Mouse (Mus musculus) testis, postnatal 14 days (tissue): ENCODE measurements at regions not wholly inside any gene's neighbourhood (a gene's known extent, or its start where the extent isn't known, plus 50 kb on each side); places are given as distances from the start of the nearest gene placed in this dataset.
A peak's percentile ranks its signal among the peaks of the same experiment; 100 is the strongest.

Source experiments
- DNase-seq: peaks from one replicate; pipeline ENCODE4 v3.0.0; 2021; ENCODE audit warnings: low spot score

GRCm38 (mm10) chr11:71513067-71513350 is 236.7 kb upstream of the Wscd1 start:
- DNase-seq: no peak

GRCm38 (mm10) chr11:71515264-71515663 is 234.5 kb upstream of the Wscd1 start:
- DNase-seq: no peak

- DNase-seq: no peak
Measured at GRCm38 (mm10) chr11:71517377-71517776, 232.3 kb upstream of the Wscd1 start.

DNA sequence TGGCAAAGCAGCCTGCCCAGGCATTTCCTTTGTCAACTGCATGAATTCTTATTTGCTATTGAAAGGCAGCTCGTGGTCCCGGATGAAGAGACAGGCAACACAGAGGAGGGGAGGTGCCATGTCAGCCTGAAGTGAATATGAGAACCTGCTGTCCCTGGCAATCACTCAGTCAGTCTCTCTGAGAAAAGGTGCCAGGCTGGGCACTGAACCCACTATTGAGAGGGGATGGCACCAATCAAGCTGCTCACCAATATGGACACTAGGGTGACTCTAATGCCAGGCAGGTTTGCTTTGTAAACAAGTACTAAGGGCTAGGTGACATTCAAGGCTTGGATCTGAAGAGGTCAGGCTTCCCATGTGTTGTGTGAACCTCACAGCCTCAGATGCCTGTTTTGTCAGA is 222.0 kb upstream of the Wscd1 start:
- no peak for DNase-seq

GRCm38 (mm10) chr11:71528588-71528987 is 221.1 kb upstream of the Wscd1 start:
- no peak for DNase-seq

GRCm38 (mm10) chr11:71541178-71541845 is 208.4 kb upstream of the Wscd1 start:
- DNase-seq: no peak

DNA sequence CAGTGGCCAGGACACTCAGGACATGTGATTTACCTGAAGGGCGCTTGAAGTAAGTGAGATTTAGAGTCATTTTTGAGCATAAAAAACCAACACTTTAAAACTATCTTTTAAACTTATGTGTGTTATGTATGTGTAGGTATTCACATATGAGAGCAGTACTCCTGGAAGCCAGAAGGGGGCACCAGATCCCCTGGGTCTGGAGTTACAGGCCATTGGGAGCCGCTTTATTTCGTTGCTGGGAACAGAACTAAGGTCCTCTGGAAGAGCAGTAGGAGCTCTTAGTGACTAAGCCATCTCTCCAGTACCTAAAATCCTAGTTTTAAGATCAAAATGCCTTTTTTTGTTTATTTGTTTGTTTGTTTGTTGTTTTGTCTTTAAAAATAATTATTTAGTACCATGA is 192.3 kb upstream of the Wscd1 start:
- DNase-seq: peak; percentile 9

- no peak for DNase-seq
Measured at GRCm38 (mm10) chr11:71564831-71565230, 184.9 kb upstream of the Wscd1 start.

DNA sequence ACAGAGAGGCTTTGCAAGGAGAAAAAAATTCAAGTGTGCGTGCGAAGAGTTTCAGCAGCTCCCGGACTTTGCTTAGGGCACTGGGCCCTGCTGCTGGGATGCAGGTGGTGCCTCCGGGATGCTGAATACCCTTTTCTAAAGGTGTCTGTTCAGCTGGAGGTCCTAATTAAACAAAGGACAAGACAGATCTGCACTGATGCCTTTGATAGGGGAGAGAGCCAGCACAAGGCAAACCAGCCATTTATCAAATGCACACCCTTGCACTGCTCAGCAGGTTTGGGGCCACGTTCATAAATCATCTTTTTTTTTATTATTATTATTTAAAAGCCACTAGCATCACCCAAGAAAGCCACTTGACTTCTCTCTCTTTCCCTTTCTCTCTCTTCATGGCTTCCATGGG is 172.9 kb upstream of the Wscd1 start:
- no peak for DNase-seq

DNA sequence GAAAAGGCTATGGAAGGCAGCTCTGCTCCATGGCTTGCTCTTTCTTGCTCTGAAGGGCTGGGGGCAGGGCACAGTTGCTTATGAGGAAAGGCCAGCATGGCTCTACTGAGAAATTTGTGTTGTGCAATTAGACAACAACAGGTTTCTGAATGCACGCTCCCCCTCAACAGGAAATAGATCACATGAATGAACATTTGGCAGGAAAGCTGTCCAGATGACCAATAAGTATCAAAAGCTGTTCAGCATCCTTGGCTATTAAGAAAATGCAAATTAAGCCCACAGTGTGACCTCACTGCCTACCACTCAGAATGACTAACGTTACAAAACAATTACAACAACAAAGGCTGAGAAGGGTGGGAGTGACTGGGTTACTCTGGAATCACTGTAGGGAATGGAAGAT is 167.9 kb upstream of the Wscd1 start:
- no peak for DNase-seq

DNA sequence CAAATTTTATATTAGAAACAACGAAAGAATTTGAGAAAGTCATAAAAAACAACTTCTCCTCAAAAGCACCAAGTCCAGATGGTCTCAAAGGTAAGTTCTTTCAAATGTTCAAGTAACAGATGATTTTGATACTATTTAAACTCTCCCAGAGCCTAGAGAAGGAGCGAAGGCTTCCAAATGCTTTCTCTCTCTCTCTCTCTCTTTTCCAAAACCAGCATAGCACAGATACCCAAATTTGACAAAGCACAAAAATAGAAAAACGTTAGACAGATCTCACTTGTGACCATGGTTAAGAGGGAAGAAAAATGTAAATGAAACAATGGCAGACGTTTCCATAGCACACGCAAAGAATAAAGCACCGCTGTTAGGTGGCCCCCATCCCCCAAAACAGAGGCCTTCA is 158.7 kb upstream of the Wscd1 start:
- DNase-seq: no peak

DNA sequence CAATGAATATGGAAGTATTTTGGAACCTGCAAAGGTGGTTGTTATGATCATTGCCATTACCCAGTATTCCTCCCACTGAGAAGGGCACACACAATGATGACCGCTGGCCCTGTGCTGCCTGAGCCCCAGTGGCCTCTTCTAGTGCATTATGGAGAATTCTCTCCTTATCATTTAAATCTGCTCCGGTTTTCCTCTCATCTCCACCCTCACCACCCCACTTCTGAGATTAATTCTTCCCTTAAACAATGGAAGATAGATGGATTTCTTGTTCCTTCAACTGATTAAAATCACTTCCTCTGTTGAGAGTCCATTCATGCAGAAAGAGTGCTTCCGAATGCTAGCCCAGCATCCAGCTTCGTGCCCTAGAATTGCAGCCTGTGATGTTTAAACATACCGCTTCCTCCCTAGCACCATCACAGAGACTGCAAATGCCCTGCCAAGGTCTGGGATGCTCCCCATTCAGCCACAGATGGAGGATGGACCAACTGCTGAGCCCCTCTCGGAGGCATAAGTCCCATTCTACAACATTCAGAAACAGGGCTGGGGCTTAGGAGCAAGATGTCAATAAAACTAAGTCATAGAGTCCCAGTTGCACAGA is 155.4 kb upstream of the Wscd1 start:
- no peak for DNase-seq

DNA sequence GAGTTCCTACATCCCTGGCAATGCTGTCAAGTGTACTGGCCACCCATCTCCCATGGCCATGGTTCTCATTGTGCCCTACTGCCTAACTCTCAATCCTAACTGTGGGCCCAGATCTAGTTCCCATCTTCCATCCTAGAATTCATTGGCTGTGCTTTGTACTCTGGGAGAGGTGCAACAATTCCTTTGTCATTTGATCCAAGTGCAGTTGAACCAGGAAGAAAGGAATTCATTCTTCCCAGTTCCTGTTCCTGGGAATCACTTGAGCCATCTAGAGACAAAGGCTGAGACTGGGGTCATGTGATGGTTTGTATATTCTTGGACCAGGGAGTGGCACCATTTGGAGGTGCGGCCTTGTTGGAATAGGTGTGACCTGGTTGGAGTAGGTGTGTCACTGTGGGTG is 152.0 kb upstream of the Wscd1 start:
- DNase-seq: no peak

- DNase-seq: no peak
Measured at GRCm38 (mm10) chr11:71610782-71611181, 138.9 kb upstream of the Wscd1 start.

- DNase-seq: no peak
Measured at GRCm38 (mm10) chr11:71615526-71615925, 134.2 kb upstream of the Wscd1 start.

- DNase-seq: no peak
Measured at GRCm38 (mm10) chr11:71625501-71626191, 124.1 kb upstream of the Wscd1 start.

GRCm38 (mm10) chr11:71636111-71636510 is 113.6 kb upstream of the Wscd1 start:
- no peak for DNase-seq

GRCm38 (mm10) chr11:71636785-71637184 is 112.9 kb upstream of the Wscd1 start:
- DNase-seq: no peak

DNA sequence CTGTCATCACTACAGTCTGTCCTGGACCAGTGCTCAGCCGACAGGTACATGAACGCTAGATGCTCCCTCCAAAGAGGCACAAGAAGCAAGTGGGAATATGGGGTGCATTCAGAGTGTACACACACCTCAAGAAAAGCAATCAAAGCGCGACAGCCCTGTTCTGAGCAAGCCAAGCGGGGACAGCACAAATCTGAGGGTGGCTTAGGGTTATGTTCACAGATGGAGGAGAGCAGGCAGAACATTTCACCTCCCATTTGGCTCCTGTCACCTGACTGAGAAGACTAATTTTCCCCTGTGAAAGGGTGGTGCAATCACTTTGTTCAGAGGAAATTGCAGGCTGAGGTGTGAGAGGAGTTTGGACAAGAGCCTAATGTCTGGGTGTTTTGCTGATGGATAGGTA is 106.8 kb upstream of the Wscd1 start:
- DNase-seq: no peak

- no peak for DNase-seq
Measured at GRCm38 (mm10) chr11:71651756-71652380, 97.9 kb upstream of the Wscd1 start.

GRCm38 (mm10) chr11:71652381-71652775 is 97.3 kb upstream of the Wscd1 start:
- no peak for DNase-seq

DNA sequence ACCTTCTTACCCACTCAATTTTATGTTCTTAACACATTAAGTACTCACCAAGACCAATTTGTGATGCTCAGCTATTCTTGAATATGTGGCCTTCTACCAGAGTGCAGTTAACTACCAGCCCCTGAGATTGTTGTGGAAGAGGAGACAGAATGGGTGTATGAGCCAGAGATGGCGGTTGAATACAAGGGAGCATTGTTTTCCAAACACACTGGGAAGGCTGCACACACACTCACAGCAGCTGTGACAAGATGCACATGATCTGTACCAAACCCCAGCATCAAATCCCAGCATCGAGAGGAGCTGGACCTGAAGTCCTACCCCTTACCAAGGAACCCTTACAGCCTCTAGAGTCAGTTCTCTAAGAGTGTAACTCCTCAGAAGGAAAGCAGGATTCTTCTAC is 91.4 kb upstream of the Wscd1 start:
- no peak for DNase-seq
